Mouse (Mus musculus): ENCODE measurements around the gene Sirt2.

DNA sequence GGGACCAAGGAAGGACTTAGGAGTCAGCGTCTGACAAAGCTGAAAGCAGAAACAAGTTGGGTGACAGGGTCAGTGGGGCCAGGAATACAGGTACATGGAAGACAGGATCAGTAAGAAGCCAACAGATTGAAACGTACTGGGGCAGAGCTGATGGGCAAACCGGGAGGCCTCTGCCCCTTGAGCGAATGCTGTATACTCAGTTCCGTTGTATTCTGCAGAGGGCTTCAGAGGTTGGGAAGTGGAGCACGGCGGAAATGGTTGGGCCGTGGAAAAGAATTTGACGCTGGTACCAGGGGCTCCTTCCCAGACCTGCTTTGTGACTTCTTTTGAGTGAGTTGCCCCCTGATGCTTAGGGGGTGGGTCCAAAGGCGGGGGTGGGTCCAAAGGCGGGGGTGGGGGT, 33.3 kb upstream of the Sirt2 start:
- TF ChIP-seq GATA1 (IDR thresholded peaks at IDR 0.05; ENCODE audit: low read length) (no peak), TAL1 (IDR thresholded peaks at IDR 0.05; ENCODE audit: low read length) (no peak)

Measured in erythroblast, embryonic 14.5 days (primary cell).